Mouse (Mus musculus) testis, postnatal 10 days (tissue): ENCODE data around the gene Scrn1.

Experiments
- DNase-seq: peaks from one replicate; pipeline ENCODE4 v3.0.0; 2021; ENCODE audit warnings: low spot score

Scrn1 gene

DNA sequence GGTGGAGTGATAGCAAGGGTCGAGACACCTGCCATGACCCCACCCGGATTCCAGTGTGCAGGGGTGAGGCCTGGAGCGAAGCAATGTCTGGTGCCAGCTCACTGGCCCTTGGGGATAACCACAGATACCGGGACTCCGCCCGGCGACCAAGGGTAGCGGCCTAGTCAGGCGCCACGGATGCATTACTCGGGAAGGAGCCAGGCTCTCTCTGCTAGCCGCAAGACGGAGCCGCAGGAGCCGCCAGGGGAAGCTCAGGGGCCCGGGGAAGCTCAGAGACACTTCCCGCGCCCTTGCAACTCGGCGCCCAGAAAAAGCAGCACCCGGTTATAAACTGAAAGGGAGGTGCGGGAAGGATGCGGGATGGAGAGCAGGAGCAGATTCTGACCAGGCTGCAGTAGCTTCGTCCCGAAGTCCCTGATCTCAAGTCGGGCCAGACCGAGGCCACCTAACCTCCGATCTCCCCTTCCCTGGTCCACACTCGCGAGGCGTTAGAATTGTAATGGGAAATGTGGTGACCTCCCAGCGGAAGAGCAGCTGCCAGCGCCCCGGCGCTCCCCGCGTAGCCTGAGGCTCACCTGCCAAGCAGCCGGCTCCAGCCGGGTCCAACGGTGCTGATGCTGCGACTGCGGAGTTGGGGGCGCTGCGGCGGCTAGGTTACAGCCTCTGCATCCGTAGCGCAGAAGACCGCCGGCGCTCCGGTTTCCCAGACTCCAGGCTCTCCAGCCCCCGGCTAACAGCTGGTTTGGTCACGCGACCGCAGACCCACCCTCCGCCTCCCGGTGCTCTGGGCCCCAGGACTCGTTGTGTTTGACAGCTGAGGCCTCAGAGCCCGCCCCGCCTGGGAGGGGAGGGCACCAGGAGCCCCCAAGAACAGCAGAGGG, at the start of gene Scrn1:
Gene Scrn1 (minus strand): TSS at position 825 of the 881 bp plus-strand sequence.
- DNase-seq: peak; percentile 79

DNA sequence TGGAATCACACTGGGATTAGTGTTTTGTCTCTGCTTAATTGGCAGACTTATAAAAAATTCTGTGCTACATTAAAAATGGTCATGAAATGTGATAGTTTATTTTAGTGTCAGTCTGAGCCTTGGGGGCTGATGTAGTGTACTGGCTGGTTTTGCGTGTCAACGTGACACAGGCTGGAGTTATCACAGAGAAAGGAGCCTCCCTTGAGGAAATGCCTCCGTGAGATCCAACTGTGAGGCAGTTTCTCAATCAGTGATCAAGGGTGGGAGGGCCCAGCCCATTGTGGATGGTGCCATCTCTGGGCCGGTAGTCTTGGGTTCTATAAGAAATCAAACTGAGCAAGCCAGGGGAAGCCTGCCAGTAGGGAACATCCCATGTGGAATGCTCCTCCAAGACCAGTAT, 40.0 kb upstream of the Scrn1 start:
- no peak for DNase-seq

DNA sequence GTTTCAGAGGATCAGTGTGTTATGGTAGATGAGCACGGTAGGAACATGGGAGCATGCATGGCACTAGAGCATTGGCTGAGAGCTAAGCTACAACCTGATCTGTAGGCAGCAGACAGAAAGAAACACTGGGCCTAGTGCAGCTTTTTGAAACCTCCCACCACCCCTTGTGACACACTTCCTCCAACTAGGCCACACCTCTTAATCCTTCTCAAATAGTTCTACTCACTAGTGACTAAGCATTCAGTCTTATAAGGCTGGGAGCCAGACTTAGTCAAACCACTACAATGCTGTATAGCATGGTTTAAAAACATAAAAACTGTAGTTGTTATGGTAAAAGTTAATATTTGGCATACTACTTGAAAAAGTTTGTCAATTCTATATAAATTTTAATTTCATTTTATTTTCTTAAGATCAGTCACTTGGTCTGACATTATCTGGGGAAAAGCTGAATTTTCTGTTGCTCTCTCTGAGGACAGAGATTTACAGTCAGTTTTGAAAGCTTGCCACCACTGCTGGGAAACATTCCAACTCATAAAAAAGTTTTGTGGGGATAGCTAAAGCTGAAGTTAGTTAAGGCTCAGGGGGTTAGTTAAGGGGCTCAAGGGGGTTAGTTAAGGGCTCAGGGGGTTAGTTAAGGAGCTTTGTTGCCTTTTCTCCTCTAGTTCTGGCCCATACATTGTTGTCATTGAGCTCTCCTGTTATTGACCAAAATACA, 37.9 kb upstream of the Scrn1 start:
- DNase-seq: peak; percentile 50

DNA sequence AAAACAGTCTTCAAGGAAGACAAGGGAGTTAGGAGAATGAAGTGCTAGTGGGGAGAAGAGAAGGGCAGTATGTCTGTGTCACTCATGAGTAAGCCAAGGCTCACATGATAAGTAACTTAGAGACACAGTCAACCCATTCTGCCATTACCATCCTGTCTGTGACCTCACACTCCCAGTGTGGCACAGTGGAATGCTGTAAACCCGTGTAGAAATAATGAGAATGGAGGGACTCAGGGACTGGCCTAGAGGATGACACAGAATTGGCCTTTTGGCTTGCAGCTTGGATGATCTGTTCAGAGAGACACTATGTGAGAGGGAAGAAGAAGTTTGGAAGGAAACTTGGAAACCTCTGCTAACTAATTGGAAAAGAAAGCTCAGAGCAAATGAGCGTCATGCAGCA, 36.6 kb upstream of the Scrn1 start:
- DNase-seq: no peak

DNA sequence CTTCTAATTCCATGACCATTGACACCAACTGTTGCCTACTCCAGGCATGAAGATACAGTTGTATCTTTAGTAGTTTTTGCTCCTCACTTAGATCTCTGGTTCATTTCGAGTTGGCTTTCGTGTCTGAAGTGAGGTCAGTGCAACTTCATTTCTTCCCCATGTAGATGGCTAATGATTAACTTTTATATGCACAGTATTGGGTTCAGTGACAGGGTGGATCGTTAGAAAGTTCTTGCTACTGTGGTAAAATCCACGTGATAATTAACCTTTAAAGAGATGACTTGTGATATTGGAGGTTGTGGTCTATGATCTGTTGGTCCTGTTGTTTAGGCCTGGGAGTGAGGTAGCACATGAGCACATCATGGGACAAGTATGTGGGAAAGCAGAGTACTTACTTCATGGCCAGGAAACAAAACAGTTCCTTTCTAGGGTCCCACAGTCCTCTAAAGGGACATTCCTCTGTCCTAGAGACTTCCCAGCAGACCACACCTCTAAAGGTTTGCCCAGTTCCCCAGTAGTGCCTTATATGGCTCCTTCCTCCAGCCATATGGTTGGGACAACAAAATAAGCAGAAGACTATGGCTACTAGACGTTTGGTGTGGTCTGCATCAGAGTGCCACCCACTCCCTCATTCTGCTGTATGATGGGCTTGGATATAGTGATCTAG, 34.5 kb upstream of the Scrn1 start:
- DNase-seq: no peak

DNA sequence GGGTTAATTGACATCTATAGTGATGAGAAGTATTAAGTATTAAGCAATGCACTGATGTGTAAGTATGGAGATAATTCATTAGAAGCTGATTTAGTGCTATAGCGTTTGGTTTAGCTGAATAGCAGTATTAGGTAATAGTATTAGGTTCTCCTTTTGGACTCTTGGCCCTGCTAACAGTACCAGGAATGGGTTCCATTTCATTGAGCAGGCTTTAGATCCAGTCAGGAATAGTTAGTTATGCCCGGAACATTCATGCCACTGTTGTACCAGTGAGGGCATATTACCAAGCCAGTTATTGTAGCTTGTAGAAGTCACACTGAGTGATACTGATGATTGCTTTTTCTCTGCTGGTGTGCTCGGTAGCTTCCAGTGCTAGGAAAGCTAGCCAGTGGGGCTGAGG, 31.4 kb upstream of the Scrn1 start:
- DNase-seq: no peak

DNA sequence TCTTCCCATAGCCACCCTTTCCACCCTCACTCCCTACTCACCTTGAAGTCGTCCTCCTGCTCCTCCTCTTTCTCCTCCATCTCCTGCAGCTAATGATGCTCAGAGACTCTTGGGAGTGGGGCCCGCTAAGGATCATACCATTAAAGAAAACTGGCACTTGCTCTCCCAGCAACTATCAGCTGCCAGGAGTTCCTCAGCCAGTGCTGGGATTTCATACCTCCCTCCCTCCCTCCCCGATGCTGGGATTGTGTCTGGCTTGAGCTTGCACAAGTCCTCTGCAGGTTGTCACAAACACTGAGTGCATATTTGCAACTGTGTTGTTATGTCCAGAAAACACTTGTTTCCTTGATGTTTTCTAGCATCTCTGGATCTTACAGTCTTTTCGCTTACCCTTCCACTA, 30.9 kb upstream of the Scrn1 start, which contains the start of gene Fkbp14:
Gene Fkbp14 (minus strand): TSS at position 101 of the 400 bp plus-strand sequence.
- DNase-seq: no peak

DNA sequence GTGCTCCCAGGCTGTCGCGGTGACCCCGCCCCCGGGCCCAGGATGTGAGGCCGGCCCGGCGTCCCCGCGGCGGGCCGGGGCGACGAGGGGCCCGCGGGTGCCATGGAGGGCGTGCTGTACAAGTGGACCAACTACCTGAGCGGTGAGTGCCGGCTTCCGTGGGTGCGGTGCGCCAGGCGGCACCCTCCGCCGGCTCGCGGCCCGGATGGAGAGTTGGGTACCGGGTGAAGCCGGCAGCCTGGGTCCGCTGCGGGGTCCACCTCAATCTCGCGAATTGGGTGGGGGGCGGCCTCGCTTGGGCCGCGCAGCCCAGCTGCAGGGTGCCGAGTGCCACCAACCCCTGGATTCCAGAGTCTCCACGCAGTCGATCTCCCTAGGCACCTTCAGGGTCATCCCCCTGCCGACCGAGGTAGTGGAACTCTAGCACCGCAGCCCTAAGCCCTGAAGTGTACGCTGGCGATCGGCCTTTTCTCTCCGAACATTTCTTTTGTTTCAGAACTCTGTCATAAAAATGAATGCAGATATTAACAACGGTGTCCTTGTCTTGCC, 29.1 kb upstream of the Scrn1 start:
- no peak for DNase-seq

DNA sequence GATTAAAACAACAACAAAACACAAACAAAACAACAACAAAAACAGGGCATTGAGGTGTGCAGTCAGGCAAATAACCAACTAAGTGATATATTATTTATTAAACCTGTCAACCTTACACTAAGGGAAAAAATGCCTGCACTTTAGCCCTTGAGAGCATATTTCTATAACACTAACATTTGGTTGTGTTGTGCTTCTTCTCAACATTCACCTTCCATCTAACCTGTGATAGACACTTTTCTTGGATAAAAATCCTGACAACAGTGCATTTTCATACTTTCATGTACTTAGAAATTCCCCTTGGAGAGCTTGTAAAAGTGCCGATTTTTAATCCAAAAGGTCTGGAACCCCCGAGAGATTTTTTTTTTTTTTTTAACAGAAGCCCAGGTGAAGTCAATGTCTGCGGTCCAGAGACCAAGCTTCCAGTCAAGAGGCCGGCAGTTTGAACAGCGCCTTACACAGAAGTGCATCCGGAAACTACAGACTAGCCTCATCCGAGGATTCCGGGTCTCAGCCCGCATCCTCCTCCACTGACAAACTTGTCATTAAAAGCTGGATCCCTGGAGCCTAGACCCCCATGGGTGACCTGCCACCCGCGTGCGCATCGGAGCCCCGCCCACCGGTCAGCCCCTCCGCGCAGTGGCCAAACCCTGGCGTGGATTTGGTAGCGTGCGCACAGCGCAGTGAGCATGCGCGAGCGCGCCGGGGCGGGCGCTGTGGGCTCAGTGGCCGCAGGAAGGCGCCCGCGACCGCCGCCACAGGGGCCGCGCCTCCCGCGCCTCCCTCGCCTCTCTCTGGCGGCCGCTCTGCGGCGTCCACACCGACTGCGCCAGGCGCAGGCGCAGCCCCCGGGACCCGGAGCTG, 28.4 kb upstream of the Scrn1 start, which contains the start of gene Plekha8:
Gene Plekha8 (plus strand): TSS at position 643 of the 861 bp plus-strand sequence.
- DNase-seq: peak; percentile 96

DNA sequence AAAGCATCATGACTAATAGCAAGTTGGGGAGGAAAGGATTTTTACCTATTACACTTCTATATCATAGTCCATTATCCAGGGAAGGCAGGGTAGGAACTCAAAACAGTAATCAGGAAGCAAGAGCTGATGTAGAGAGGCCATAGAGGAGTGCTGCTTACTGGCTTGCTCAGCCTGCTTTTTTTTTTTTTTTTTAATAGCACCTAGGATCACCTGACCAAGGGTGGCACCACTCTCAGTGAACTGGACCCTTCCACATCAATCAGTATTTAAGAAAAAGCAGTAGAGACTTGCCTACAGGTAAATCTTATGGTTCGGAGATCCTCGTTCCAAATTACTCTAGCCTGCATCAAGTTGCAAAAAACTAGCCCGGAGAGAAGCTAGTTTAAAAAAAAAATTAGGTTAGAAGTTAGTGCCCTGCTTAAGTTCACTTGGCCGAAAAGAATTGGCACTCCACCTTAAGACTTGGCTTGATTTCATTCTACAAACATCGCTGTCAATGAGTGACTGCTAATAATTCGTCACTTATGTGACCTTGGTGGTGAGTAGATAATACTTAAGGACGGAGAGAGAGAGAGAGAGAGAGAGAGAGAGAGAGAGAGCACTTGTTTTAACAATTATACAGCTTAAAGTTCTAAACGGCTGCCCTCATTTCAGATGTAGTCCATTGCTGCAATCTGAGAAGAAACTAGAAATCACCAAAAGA, 27.6 kb upstream of the Scrn1 start:
- no peak for DNase-seq

DNA sequence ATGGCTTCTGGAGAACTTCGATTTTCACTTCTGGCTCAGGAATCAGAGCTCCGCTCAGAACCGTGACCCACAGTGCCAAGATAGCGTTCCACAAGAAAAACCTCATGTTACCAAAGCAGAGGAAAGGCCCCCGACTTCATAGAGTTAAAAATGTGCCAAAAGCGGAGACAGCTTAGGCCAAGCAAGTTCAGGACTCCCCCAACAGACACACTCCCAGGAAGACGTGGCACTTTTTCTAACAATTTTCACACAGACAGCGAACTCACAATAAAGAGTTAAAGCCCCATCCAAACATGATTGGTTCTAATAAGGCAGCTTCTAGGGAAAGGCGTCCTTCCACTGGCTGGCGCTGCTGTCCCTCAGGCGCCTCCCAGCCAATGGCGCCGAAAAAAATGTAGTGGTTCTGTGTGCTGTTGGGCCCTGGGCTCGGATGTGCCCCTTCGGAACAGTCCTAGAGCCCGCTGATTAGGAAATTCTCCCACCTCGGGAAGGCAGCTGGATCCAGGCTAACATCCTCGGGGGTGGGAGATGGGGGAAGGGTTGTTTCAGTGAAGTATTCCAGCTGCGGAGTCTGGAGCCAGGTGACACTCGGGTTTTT, 26.7 kb upstream of the Scrn1 start:
- DNase-seq: peak; percentile 92

DNA sequence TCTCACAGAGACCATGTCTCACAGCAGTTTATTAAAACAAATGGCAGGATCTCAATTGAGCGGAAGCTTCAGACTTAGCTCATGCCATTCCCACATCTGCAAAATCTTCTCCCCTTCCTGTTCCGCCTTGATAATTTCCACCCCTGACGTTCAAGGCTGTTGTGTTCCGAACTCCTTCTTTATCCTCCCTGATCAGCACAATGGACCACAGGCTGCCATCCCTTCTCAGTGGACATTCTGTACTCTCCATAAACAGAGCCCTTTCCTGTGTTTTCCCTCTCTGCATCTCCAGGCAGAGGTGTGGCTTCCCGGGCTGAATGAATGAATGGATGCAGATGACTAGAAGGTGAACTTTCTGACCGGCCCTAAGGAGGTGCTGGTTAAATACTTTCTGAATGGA, 25.5 kb upstream of the Scrn1 start:
- DNase-seq: no peak

DNA sequence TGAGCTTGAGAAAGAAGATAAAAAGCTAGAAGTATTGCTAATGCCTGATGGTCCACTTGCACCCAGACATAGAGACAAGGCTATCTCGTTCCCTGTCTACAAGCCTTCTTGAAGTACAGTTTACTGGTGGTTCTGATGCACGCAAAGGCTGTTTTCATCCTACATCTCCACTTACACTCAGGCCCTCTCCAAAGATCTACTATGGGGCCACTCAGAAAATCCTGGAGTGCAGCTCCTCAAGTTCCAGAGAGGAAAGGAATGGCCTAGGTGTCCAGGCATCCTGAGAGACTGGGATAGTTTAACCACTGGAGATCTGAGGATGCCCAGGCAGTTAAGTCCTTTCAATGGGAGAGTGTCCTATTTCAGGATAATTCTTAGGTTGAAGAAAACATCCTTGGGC, 24.4 kb upstream of the Scrn1 start:
- DNase-seq: no peak

DNA sequence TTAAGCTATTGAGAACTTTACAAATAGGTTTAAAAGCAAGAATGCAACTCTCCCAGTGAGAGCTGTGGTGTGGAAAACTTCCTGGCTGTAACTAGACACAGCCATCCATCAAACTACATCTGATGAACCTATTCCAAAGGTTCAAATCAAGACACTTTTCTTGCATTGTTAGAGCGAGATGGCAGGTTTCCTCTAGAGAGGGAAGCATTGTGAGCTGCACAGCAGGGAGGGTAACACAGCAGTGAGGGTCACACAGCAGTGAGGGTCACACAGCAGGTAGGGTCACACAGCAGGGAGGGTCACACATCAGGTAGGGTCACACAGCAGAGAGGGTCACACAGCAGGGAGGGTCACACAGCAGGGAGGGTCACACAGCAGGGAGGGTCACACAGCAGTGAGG, 21.9 kb upstream of the Scrn1 start:
- DNase-seq: no peak

DNA sequence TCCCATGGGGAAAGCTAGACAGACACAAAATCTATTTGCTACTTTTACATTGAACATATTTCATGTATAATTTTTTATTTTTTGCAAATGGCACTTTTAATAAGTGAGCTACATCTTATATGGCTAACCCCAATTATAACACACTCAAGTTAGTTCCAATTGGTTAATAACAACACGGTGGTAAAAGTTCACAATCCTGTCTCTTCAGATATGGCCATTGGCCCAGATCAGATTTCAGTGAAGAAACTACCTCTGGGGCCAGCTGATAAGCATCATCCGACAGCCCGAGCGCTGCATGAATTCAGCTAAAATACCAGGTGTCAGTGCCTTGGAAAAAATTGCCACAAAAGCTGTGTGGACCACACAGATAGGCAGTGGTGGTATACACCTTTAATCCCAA, 21.4 kb upstream of the Scrn1 start:
- DNase-seq: no peak

DNA sequence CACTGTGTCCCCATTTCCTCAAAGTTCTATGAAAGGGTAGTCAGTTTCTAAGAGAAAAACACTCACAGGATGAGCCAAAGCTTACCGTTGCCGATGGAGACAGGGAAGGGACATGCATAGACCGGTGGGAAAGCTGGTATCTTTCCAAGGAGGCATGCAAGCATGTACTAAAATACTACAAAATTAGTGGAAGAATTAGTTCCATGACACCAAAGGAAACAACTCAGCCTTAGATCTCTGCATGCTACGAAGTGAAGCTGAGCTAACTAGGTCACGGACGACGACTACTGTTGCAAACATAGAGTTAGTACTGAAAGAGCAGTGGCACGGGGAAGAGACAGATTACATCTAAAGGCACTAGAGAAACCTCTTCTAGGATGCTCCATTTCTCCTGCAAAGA, 20.6 kb upstream of the Scrn1 start:
- no peak for DNase-seq

DNA sequence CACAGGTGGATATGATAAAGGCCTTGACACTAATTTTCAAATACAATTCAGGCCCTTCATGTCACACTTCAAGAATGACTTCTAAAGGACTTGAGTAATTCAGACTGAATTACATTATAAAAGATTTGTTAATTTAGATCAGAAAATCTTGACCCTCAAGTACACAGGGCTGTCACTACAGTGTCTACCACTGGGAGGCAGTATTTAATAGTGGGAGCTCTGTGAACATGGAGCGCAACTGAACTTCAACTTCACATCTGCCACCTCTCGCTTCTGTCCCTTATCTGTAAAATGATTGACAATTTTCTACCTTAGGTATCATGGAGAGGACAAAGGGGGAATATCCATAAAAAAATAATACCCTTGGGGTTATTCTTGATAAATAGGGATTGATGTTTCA, 19.9 kb upstream of the Scrn1 start:
- peak; percentile 62 for DNase-seq

DNA sequence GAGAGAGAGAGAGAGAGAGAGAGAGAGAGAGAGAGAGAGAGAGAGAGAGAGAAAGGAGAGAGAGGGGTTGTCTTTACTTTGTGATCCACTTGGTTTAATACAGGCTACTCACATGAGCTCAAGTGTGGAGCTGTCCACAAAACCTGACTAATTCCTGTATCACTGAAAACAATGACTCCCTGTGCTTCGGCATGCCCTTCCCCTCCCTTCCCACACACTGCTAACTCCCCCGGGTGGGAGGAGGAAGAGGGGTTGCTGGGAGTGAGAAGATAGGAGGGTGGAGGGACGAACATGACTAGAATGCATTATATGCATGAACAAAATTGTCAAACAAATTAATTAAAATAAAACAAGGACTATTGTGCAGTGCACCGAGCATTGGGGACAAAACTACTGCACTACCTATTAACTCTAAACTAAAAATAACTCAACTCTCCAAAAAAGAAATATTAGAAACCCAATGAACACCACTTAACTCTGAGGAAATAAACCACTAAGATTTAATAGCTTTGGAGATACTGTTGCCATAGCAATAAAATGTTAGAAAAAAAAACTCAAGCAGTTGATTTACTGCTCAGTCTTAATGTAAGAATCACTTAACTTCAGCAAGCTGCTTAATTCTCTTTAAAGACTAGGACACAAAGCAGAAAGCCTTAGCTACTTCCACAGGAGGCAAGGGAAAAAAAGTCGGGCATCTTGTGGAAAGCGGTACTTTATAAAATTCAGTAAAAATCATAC, 7.1 kb upstream of the Scrn1 start:
- DNase-seq: peak; percentile 68

DNA sequence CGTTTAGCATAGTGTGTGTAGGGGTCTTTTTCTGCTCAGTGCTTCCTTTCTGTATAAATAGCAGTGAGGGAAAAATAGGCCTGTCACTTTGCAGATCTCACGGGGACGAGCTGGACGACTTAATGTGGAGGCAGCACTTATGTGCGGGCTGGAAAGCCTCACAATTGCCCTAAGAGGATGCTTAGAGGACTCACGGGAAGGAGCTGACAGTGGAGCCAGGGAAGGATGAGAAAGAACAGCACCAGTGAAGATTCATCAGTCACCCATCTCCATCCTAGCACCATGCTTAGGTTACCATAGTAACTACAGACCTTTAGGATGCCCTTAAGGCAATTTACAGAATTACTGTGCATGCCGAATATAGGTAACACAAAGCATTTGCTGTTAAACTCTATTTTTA, 3.5 kb upstream of the Scrn1 start:
- DNase-seq: peak; percentile 25

DNA sequence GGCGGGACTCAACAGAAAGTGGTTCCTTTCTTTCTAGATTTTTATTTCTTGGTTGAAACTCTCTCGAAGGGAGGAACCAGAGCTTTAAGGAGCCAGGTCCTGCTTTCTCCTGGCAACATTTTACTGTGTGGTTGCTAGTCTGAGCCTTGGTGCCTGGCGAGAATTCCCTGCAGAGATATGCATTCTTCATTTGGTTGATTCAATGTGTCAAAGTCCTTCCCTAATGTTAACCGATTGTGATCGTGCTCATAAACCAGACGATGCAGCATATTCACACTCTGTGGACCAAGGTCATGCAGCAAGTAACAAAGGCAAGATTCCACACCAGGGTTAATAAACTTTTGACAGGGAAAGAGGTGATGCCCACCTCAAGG, 244 bp upstream of the Scrn1 start:
- DNase-seq: no peak
